In the genomic region with DNA sequence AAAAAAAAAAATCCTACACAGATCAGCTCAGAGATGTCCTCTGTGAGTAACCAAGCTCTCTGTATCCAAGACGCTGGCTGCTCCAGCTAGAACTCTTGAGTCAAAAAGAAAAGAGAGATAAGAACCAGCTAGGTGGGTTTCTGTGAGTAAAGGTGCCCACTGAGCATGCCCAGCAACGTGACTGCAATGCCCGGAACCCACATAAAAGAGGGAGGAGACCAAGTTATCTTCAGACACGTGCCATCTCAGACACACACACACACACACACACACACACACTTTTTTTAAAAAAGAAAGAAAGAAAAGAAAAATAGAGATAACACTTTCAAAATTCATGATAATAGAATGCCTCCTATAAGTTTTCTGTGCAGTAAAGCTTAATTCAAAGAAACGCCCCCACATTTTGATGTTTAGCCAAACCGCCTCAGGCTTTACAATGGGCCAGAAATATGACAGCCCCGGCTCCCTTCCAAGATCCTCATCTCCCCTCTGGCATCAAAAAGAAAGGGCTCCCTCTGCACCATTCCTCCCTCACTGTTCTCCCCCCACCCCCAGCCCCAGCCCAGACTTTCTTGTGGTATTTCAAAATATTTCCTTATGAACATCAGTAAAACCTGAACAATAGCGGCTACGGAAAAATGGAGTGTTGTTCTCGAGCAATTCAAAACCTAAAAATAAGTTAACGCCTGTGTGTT, we compare ENCODE assay signal across 14 mouse cellular contexts.
DNase-seq lines count a peak whose midpoint lies in the region; ATAC-seq lines count a peak whose summit lies in the region.
"Had no signal": no experiment of that assay in that cellular context is flagged by ENCODE, and none has a peak within 500 bp of the region (broad histone marks: within the 10 kb centered on the region; RNA-seq: fewer than 3 reads in every experiment).

No protein-coding gene starts in this region.

- WGBS in forebrain, embryonic 14.5 days, result 75% methylated on average over 11 of the region's 11 CpGs
- 66% methylated on average over 11 of the region's 11 CpGs for WGBS in forebrain, embryonic 15.5 days
- 44% methylated on average over 11 of the region's 11 CpGs for WGBS in lung, embryonic 16.5 days
- 68% methylated on average over 11 of the region's 11 CpGs for WGBS in stomach, embryonic 14.5 days

- no peaks in the 10 kb centered on the region for H3K36me3 ChIP-seq in forebrain, embryonic 14.5 days (ENCODE audit: control insufficient read depth, insufficient read depth, low read length)
- H3K36me3 ChIP-seq in forebrain, embryonic 15.5 days, result no peaks in the 10 kb centered on the region
- H3K36me3 ChIP-seq in lung, embryonic 16.5 days (ENCODE audit: control insufficient read depth, insufficient read depth, low read length), result no peaks in the 10 kb centered on the region
- no peaks in the 10 kb centered on the region for H3K36me3 ChIP-seq in stomach, embryonic 14.5 days (ENCODE audit: control insufficient read depth, insufficient read depth, low read length)
- H3K36me3 ChIP-seq: embryonic facial prominence, embryonic 12.5 days; liver, embryonic 15.5 days; midbrain, embryonic 15.5 days had no signal

- H3K27me3 ChIP-seq in forebrain, embryonic 14.5 days (replicated peaks; ENCODE audit: control insufficient read depth, insufficient read depth, low read length), result no peaks in the 10 kb centered on the region
- no peaks in the 10 kb centered on the region for H3K27me3 ChIP-seq in forebrain, embryonic 15.5 days
- no peaks in the 10 kb centered on the region for H3K27me3 ChIP-seq in lung, embryonic 16.5 days (ENCODE audit: control insufficient read depth, insufficient read depth, low read depth, low read length)
- no peaks in the 10 kb centered on the region for H3K27me3 ChIP-seq in stomach, embryonic 14.5 days (ENCODE audit: control insufficient read depth, insufficient read depth, low read length)
- H3K27me3 ChIP-seq: embryonic facial prominence, embryonic 12.5 days; liver, embryonic 15.5 days; midbrain, embryonic 15.5 days had no signal

- peak; percentile 46; the same call in 1 of the 2 replicates for ATAC-seq in forebrain, embryonic 14.5 days
- no peak for ATAC-seq in forebrain, embryonic 15.5 days (replicated peaks)
- ATAC-seq in lung, embryonic 16.5 days (ENCODE audit: low read depth), result peak; percentile 83
- ATAC-seq in stomach, embryonic 14.5 days (ENCODE audit: insufficient number of reproducible peaks, insufficient read depth, low FRiP score, low read depth), result 0 out of 2 replicates have a peak, but pooled peaks have one; percentile 10
- ATAC-seq: midbrain, embryonic 15.5 days had no signal

- H3K4me3 ChIP-seq in forebrain, embryonic 14.5 days (ENCODE audit: low read depth, low read length), result no peak overlapping the region
- no peak overlapping the region for H3K4me3 ChIP-seq in forebrain, embryonic 15.5 days
- no peak overlapping the region for H3K4me3 ChIP-seq in lung, embryonic 16.5 days (ENCODE audit: low read length)
- H3K4me3 ChIP-seq in stomach, embryonic 14.5 days (ENCODE audit: low read depth, low read length), result no peak overlapping the region
- H3K4me3 ChIP-seq: embryonic facial prominence, embryonic 12.5 days; liver, embryonic 15.5 days; midbrain, embryonic 15.5 days had no signal

- no peak overlapping the region for H3K4me2 ChIP-seq in forebrain, embryonic 14.5 days (ENCODE audit: low read length)
- H3K4me2 ChIP-seq in forebrain, embryonic 15.5 days (replicated peaks), result no peak overlapping the region
- H3K4me2 ChIP-seq in lung, embryonic 16.5 days (ENCODE audit: low read depth, low read length), result no peak overlapping the region
- no peak overlapping the region for H3K4me2 ChIP-seq in stomach, embryonic 14.5 days (replicated peaks; ENCODE audit: low read depth, low read length)
- H3K4me2 ChIP-seq: embryonic facial prominence, embryonic 12.5 days; liver, embryonic 15.5 days; midbrain, embryonic 15.5 days had no signal

- no peak overlapping the region for H3K27ac ChIP-seq in forebrain, embryonic 14.5 days (ENCODE audit: low read depth, low read length)
- no peak overlapping the region for H3K27ac ChIP-seq in forebrain, embryonic 15.5 days (replicated peaks)
- H3K27ac ChIP-seq in lung, embryonic 16.5 days (ENCODE audit: low read length), result no peak overlapping the region
- no peak overlapping the region for H3K27ac ChIP-seq in stomach, embryonic 14.5 days (ENCODE audit: low read length)
- H3K27ac ChIP-seq: embryonic facial prominence, embryonic 12.5 days; liver, embryonic 15.5 days; midbrain, embryonic 15.5 days had no signal

- peak; percentile 58 for DNase-seq in forebrain, embryonic 14.5 days (ENCODE audit: low spot score)
- no peak for DNase-seq in lung, postnatal 36 days
- DNase-seq in NIH3T3 (ENCODE audit: low read depth), result peak; percentile 73
- no peak for DNase-seq in urinary bladder, postnatal 25 days (ENCODE audit: low spot score)
- no peak for DNase-seq in heart, adult 8-10 months (ENCODE audit: low spot score)
- DNase-seq: gastrocnemius, postnatal 10 days; heart, postnatal 10 days; kidney, adult 2 months had no signal

- H3K9ac ChIP-seq in forebrain, embryonic 14.5 days (ENCODE audit: low read length), result no peak overlapping the region
- no peak overlapping the region for H3K9ac ChIP-seq in forebrain, embryonic 15.5 days (replicated peaks)
- no peak overlapping the region for H3K9ac ChIP-seq in lung, embryonic 16.5 days (ENCODE audit: low read length)
- H3K9ac ChIP-seq in stomach, embryonic 14.5 days (replicated peaks; ENCODE audit: low read depth, low read length), result no peak overlapping the region
- H3K9ac ChIP-seq: embryonic facial prominence, embryonic 12.5 days; liver, embryonic 15.5 days; midbrain, embryonic 15.5 days had no signal

- no peaks in the 10 kb centered on the region for H3K4me1 ChIP-seq in forebrain, embryonic 14.5 days (ENCODE audit: control insufficient read depth, insufficient read depth, low read length)
- no peaks in the 10 kb centered on the region for H3K4me1 ChIP-seq in forebrain, embryonic 15.5 days
- peaks cover 11% of the 10 kb centered on the region for H3K4me1 ChIP-seq in lung, embryonic 16.5 days (replicated peaks; ENCODE audit: control insufficient read depth, insufficient read depth, low read length)
- no peaks in the 10 kb centered on the region for H3K4me1 ChIP-seq in stomach, embryonic 14.5 days (ENCODE audit: control insufficient read depth, insufficient read depth, low read length)
- H3K4me1 ChIP-seq: liver, embryonic 15.5 days; midbrain, embryonic 15.5 days had no signal

- no peaks in the 10 kb centered on the region for H3K9me3 ChIP-seq in forebrain, embryonic 14.5 days (replicated peaks; ENCODE audit: control insufficient read depth, low read length)
- H3K9me3 ChIP-seq in forebrain, embryonic 15.5 days, result no peaks in the 10 kb centered on the region
- H3K9me3 ChIP-seq in lung, embryonic 16.5 days (ENCODE audit: control insufficient read depth, low read length), result no peaks in the 10 kb centered on the region
- no peaks in the 10 kb centered on the region for H3K9me3 ChIP-seq in stomach, embryonic 14.5 days (ENCODE audit: control insufficient read depth, low read depth, low read length)
- H3K9me3 ChIP-seq: embryonic facial prominence, embryonic 12.5 days; liver, embryonic 15.5 days; midbrain, embryonic 15.5 days had no signal

Comparison
In these comparisons a context has a peak if more than half of its experiments do, and no peak if none do; other contexts are left out.
1. DNase-seq: peak in forebrain, embryonic 14.5 days (single experiment) and NIH3T3 (single experiment); none in lung, postnatal 36 days (single experiment), urinary bladder, postnatal 25 days (single experiment) and heart, adult 8-10 months (single experiment).